Mouse (Mus musculus): Measurements from ENCODE around the gene Dzip1l. TPM values are rescaled to one million over a fixed set of nuclear protein-coding genes. Genes with fewer than 3 reads are reported as not detected.
"Not testable (repeated sequence)": the region's sequence is repeated elsewhere in the genome, so short reads cannot be mapped to it uniquely, and the experiment has no call there.

Dzip1l gene
- total RNA-seq (2021) = 10 to 100 TPM; 19.7 to 28.6 TPM

DNA sequence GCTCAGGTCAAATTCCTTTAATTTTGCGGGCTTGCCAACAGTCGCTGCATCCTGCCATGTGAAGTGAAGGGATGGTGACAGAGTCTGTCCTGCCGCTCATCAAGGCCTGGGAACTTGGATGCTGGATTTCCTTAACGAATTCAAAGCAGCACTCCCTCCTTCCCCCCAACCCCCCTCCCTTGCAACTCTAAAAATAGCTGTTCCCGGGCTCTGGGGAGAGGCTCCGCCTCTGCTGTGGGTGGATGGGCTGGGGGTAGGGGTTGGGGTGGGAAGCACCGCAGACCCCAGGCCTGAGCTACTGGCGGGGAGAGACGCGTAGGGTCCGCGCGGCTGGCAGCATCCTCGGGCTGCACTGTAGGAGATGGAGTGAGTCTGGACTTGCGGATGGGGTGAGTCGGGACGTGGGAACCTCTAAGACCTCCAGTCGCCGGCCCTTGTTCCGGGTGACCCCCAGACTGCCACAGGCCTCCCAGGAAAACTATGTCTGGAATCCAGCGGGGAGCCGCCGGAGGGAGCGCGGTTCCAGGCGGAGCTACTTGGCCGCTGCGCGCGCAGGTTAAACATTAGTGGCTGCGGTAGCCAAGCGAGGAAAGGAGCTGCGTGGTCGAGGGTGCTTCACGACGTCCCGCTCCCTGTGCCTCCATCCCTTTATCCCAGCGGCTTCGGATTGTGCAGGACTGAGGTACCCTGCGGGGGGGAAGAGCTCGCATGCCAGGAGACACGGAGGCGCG is at the start of gene Dzip1l:
Gene Dzip1l (plus strand): TSS at position 216 of the 731 bp plus-strand sequence.
- DNase-seq = peak; percentile 68 to 79

DNA sequence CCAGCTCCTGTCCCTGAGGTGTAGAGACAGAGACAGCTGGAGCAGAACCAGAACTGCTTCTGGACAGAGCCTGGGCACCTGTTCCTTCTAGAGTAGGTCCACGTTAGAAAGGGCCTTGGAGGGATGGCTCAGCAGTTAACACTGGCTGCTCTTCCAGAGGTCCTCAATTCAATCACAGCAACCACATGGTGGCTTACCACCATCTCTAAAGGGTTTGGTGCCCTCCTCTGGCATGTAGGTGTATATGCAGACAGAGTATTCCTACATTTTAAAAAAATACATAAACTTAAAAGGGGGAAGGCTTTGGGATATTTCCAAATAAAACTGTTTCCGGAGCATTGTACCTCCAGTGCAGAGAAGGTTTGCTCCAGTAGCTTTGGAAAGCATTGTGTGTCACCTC is 48.6 kb upstream of the Dzip1l start:
- DNase-seq = no peak

DNA sequence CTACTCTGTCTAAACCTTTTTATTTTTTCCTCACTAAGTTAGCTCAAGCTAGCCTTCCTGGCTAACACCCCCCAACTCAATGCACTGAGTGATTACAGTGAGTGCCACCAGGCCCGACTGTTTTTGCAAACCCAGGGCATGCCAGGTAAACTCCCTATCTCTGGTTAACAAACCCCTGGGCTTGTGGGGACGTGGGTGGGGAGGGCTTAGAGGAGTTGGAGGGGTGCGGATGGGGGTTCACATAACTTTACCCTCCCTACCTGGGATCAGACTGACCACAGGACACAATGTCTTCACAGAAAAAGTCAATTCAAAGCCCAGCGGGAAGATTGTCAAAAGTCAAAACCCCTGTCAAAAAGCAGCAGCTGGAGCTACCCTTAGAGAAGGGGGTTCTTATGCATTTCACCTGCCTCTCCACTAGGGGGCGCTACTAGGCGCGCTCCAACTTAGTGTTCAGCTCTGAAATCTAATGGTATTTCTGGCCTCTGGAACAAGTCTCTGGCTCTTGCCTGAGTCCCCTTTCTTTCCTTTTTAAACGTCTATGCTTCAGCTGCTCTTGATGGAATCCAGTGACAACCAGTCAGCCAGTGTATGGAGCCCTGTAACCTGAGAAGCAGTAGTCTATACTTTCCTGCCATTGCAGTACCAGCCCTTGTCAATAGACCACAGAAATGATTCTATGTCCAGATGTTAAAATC is 41.6 kb upstream of the Dzip1l start:
- DNase-seq = peak; percentile 33 to 50

DNA sequence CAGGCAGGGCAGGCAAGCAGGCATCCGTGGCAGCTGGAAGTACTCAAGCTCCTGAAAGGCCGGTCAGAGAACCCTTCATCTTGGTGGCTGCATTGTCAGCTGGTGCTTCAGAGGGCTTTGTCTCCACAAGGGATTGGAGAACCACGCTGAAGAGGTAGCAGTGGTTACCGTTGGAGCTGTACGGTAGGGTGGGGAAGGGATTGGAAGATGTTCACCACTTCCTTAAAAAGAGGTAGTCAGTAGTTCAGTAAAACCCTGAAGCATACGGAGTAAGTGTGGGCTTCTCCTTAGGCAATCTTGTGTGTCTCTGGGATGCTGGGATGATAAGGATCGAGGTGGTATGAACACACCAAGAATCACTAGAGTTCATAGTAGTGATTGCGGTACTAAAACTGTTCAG is 38.2 kb upstream of the Dzip1l start:
- no peak for DNase-seq

DNA sequence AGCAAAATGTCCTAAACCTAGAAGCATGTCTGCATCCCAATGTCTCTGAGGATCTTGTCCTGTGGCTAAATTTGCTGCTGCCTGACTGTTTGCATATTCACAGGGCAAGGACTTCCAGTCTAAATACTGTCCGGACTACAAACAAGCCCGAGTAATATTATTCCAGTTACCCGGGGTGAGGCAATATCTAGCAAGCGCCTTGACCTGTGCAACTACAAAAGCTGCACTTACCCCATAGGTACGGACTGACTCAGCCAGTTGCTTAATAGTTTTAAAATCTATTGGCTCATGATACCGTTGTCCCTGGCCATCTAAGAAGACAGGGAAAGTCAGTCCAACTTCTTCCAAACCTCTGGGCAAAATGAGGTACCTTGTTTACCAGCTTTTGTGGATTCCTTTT is 30.2 kb upstream of the Dzip1l start:
- not testable (repeated sequence) for DNase-seq

DNA sequence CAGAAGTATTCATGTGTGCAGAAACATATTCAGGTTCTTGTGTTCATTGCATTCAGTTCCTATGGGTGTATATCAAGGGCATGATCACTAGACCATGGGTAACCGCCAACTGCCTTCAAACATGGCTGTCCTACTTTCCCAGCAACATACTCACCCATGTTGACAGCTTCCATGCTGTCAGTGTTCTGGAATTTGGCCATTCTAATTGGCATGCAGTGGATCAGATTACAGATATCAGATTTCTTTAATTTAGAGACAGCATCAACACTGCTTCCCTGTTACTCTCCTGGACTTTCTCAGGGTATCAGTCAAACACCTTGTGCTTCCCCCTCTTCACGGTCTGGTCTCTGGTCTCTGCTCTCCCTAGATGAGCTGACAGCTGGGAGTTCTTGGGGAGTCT is 25.7 kb upstream of the Dzip1l start:
- DNase-seq = no peak

DNA sequence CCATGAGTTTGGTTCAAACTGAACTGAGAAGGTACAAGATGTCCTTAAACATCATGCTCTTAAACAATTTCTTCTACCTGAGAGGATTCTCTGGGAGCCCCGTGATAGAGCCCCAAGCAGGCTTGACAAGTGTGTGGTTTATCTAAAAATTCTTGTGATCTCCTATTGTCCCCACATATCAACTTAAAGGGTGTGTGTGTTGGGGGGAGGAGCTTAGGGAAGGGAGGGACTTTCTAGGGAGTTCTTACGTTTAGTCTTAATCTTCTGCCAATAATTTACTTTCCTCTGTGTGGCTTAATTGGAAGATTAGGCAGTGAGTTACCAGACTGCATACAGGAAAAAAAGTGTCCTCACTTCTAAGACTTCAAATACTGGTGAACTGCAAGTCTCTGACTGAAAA is 17.1 kb upstream of the Dzip1l start, which contains the start of gene A4gnt:
Gene A4gnt (plus strand): TSS at position 301 of the 400 bp plus-strand sequence.
- DNase-seq = no peak

DNA sequence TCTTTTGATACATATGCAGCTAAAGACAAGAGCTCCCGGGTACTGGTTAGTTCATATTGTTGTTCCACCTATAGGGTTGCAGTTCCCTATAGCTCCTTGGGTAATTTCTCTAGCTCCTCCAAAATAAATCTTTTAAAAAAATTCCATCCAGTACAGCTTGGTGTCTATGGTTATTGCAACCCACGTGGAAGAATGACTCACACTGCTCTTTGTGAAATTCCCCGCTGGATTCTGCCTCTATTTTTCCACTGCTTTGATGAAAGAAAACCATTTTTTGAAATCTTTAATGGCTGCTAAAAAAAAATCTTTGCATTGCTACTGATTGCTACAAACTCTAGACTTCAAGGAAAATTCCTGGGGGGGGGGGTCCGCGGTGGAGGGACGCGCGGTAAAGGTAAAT is 9.6 kb upstream of the Dzip1l start:
- no peak for DNase-seq

DNA sequence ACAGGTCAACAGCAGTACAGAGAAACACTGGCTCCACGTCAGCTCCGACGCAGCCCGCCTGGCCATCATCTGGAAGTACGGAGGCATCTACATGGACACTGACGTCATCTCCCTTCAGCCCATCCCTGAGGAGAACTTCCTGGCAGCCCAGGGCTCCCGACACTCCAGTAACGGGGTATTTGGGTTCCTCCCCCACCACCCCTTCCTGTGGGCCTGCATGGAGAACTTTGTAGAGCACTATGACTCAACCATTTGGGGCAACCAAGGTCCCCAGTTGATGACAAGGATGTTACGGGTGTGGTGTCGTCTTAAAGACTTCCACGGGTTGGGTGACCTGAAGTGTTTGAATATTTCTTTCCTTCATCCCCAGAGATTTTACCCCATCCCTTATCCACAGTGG is 9.1 kb upstream of the Dzip1l start:
- no peak for DNase-seq

DNA sequence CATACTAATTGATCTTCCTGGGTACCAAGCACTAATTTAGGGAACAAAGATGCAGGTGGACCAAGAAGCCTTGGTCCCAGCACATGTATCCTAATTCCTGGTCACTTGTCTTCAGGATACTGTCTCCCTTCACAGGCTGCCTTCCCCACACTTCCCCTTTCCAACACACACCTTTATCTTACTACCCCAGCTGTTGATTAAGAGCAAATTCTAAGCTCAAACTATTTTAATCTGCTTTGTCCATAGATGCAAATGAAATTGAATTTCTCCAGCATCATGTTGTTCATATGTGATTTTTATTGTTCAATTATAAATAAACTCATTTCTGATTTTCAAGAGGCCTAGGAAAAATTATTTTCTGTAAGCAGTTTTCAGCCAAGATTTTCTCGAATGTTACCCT is 7.3 kb upstream of the Dzip1l start:
- no peak for DNase-seq

DNA sequence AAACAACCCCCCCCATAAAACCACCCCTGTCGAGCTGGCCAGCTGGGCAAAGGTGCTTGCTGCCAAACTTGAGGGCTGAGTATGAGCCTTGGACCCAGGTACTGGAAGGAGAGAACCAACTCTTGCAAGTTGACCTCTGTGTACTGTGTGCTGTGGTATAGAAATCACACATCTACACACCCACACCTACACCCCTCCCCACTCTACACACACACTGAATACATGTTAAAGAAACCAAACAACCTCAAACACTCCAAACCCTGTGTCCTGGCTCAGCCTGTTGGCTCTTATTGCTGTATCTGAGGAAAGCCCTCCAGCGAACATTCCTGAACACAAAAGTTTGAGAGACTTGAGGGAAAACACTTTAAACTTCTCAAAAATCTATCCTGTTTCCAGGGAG is 6.3 kb upstream of the Dzip1l start:
- no peak for DNase-seq

DNA sequence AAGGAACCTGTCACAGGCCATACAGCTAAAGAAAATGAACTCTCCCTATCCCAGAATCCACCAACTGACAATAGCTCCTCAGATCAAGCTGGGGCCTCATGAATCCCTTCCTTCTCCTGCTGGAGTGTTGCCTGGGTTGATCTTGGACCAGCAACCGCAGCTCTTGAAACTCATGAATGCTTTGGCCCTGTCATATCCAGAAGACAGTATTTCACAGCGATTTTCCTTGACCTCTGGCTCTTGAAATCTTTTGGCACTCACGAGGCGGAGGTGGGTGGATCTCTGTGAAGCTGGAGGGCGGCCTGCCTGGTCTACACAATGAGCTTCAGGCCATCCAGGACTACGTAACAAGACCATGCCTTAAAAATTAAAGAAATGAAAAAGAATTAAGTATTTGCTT is 5.2 kb upstream of the Dzip1l start:
- no peak for DNase-seq

DNA sequence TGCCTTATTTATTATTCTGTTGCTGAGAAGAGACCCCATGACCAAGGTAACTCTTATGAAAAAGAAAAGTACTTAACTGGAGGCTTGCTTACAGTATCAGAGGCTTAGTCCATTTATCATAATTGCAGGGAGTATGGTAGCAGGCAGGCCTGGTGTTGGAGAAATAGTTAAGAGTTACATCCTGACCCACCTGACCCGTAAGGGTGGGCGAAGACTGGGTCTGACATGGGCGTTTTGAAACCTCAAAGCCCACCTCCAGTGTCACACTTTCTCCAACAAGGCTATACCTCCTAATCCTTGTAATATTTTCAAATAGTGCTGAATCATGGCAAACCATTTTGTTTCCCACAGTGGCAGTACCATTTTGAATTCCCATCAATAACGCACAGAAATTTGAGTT is 715 bp upstream of the Dzip1l start:
- DNase-seq = no peak

DNA sequence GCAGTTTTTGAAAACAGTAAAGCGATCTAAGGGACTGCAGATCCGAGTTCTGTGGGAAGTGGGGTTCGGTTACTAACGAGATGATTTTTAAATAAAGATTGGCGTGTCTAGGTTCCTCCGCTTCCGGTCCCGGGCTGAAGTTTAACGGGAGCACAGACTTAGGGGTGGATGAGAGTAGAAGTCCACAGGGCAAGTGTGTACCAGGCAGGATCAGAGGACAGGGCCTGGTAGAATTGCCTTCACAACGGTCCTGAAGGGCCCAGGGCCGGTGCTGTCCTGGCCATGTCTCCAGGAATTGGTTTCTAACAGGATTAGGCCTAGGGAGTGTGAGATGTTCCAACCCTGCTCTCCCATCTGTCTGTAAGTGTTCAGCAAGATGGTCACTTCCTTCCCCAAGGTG is 775 bp downstream of the Dzip1l start:
- peak in 1 of 2 experiments; percentile 20 for DNase-seq

DNA sequence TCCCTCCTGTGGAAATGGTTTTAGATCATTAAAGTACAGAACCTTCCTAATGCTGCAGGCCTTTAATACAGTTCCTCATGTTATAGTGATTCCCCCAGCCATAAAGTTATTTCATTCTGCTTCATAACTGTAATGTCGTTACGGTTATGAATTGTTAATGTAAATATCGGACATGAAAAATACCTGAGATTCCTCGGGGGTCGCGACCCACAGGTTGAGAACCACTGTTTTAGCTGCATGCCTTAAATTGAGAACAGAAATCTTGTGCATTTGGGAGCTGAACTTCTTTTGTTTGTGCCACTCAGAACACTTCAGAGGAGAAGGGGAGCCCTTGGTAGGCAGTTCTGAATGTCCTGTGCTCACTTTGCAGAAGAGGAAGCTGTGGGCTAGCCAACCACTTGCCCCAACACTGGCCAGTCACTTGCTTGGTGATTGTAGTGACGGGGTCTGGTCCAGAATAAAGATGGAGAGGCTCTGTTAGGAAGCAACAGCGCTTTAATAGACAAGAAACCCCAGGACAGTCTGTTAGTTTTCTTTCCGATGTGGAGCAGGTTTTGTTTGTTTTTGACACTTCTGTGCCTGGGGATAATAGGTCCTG is 1.3 kb downstream of the Dzip1l start:
- peak in 1 of 2 experiments; percentile 12 for DNase-seq

DNA sequence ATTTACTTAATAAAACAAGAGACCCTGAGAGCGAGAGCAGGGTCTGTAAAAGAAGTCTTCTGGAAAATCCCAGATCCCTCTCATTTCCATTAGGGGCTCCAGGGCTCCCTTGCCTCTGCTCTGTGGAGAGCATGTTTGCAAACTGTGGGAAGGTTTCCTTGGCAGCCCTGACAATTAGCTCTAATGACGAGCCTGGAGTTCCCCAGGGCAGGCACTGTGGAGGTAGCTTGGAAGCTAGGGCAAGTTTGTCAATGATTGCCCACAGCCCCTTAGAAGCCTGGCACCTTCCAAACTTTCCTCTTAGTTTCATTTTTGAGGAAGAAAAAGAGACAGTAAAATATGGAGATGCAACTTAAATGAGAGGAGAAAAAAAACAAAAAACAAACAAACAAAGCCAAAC is 2.5 kb downstream of the Dzip1l start:
- DNase-seq = peak; percentile 25 to 29

DNA sequence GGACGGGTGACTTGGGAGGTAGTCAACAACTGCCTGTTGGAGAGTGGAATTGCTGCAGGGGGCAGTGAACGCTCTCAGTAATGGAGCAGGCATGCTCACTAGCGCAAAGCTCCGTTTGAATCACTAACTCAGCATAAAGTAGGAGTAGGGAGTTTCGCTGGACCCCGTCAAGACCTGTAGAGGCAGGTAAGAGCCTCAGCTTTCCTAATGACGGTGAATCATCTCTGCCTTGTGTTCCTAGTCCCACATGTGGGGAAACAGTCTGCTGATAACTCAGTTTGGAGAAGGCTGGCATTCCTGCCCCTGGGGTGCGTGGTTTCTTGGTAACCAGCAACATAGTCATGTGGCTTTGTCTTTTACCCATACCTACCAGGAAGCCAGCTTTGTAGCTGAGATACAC is 3.0 kb downstream of the Dzip1l start:
- DNase-seq = no peak

DNA sequence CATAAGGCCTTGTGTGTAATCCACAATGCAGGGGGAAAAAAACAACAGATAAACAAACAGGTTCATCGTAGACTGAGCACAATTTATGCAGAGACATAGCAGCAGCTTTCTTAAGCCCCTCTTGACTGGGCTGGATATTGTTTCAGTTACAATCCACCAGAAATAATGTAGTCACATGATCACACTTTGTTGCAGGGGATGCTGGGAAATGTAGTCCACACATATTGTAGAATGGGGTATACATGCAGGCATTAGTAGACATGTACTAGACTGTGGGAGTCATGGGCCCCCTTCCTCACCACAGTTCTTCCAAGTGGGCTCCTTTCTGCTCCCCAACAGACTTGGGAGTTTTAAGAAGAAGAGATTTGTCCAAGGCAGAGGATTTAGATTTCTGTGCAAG is 7.5 kb downstream of the Dzip1l start:
- no peak for DNase-seq

DNA sequence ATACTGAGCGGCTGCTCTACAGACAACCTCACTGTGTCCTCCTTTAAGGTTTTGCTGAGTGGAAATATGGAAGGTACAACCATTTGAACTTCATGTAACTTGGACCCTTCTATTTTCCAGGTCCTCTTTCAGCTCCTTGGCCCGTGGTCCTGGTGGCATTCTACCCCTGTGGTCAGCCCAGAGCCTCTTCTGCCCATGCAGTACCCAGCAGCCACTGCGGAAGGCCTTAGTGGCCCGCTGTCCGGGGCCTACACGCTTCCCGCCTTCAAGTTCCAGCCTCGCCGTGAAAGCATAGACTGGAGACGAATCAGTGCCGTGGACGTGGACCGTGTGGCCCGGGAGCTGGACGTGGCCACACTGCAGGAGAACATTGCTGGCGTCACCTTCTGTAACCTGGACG is 7.9 kb downstream of the Dzip1l start:
- no peak for DNase-seq

DNA sequence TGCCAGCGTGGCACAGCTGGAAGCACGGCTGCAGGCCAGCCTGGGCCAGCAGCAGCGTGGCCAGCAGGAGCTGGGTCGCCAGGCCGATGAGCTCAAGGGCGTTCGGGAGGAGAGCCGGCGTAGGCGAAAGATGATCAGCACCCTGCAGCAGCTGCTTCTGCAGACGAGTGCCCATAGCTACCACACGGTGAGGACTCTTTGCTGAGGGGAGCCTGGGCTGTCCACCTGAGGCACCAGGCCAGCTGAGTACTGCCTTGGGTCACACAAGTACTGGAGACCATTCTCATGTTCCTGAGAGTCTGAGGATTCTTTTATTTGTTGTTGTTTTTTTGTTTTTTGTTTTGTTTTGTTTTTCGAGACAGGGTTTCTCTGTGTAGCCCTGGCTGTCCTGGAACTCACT is 8.4 kb downstream of the Dzip1l start:
- no peak for DNase-seq

DNA sequence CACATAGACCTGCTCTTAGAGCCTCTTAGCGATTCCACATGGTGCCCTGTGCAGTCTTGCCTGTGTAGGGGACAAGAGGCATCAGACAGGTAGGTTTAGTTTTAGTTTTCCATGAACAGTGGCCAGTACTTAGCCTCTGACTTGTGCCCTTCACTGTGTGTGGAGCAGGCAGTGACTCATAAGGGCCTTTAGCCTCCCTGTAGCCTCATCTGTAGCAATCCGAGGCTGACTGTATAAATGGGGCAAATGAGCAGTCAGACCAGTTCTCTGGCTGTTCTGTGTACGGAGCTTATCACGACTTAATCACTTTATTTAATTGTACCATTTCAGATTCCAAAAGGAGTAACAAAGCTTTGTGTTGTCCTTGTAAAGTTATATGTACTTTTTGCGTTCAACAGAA is 10.7 kb downstream of the Dzip1l start:
- DNase-seq = no peak

DNA sequence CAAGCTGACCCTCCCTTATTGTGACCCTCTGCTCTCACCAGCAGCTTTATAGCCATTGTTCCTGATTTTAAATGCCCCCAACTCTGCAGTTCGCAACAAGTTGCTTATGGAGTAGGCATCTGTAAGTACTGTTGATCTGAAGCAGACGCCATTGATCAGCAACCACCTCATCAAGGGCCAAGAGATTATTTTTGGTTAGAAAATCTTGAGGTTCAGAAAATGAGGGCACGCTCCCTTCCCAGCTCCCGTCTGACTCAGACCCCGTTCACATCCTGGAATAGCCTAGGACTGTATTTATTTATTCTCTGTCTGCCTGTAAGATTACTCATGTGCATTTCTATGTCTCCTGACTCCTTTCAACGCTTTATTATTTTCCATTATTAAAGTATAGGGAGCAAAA is 16.1 kb downstream of the Dzip1l start:
- no peak for DNase-seq

DNA sequence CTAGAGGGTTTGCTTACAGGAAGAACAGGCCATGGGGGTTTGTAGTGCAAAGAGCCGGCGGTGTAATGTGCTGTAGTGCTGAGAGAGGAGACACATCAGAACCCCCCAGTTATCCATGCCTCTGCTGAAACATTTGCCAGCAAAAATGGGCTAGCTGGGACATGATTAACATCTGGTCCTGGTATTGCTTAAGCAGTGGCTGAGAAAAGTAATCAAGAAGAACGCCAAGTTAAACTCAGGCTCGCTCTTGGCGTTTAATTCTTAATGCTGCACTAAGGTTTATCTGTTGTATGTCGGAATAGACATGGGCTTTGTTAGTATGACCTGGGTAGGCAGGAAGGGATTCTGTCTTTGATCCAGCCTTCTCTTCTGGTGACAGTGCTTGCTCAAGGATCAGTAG is 16.8 kb downstream of the Dzip1l start:
- no peak for DNase-seq

DNA sequence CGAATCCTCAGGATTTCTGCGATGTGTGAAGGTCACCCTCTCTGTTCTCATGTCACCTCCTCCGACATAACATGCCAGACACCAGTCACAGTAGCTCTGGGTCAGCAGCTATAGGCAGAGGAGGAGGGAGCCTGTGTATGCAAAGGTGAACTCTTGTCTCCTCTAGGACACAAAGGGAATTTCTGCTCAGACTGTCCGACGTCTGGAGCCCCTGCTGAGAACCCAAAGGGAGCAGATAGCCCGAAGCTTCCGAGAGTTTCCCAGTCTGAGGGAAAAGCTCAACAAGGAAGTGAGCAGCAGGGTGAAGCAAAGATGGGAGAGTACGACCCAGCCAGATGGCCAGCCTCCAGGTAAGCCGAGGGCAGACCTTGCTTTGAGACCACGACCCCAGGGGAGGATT is 31.5 kb downstream of the Dzip1l start:
- no peak for DNase-seq

Data from layer of hippocampus, postnatal 36 days (tissue).